Mouse (Mus musculus) granulocyte monocyte progenitor cell, adult 5-6 weeks (primary cell): ENCODE measurements around the gene Camta1. TPM values are rescaled to one million over a fixed set of nuclear protein-coding genes. Genes with fewer than 3 reads are reported as not detected.
"Not testable (repeated sequence)": the region's sequence is repeated elsewhere in the genome, so short reads cannot be mapped to it uniquely, and the experiment has no call there.

Experiments
- ATAC-seq: replicated peaks from 2 replicates; pipeline ENCODE4 v1.8.0; 2016; ENCODE audit warnings: mild to moderate bottlenecking, moderate TSS enrichment, inconsistent platforms; ENCODE audit not compliant: poor library complexity, severe bottlenecking
- total RNA-seq, 2 experiments: library from RNA; stranded (forward) in 1 of 2; stranded (reverse) in 1 of 2; fragments of 200-712, 200-1000 nt in 1 of 2; fragments of >200 nt in 1 of 2; fragmentation: Nextera tagmentation in 1 of 2; gene quantifications; 2 replicates each; pipeline ENCODE4 v1.2.3; 2014 to 2017

Gene Camta1
- total RNA-seq, 2 experiments from 2014 or later, result 31.9 to 35.5 TPM

DNA sequence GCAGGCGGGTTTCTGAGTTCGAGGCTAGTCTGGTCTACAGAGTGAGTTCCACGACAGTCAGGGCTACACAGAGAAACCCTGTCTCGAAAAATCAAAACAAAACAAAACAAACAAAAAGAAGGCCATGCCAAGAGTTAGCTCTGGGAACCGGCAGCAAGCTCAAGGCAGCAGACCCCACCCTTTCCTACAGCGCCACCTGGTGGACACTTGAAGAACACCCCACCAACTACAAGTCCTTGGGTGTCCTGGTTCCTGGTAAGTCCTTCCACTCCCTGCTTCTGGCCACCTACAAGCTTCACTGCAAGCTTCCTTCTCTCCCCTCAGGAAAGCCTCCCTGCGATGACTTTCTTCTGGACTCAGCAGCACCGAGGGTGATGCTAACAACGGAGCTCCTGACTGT lies 960.0 kb downstream of the Camta1 start:
- ATAC-seq, result peak; percentile 68

DNA sequence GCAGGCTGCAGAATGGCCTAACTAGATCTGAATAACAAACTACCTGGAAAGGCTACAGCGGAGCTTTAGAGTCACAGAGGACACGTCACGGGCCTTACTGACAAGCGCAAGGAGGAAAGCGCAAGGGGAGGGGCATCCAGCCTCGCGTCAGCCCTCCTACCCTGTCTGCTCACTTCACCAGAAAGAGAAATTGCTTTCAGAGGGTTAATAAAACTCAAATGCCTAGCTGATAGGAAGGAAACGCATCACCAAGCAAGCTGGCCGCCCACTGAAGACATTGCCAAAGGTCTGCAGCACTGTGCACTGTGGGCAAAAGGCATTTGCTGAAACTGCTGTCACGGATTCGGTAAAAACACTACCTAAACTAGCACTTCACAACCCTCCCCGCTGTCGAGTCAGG lies 961.2 kb downstream of the Camta1 start:
- ATAC-seq, result no peak

- peak; percentile 87 for ATAC-seq
Measured at GRCm38 (mm10) chr4:150898716-150899365, 962.8 kb downstream of the Camta1 start.

GRCm38 (mm10) chr4:150896896-150897624 lies 964.6 kb downstream of the Camta1 start:
- no peak for ATAC-seq

DNA sequence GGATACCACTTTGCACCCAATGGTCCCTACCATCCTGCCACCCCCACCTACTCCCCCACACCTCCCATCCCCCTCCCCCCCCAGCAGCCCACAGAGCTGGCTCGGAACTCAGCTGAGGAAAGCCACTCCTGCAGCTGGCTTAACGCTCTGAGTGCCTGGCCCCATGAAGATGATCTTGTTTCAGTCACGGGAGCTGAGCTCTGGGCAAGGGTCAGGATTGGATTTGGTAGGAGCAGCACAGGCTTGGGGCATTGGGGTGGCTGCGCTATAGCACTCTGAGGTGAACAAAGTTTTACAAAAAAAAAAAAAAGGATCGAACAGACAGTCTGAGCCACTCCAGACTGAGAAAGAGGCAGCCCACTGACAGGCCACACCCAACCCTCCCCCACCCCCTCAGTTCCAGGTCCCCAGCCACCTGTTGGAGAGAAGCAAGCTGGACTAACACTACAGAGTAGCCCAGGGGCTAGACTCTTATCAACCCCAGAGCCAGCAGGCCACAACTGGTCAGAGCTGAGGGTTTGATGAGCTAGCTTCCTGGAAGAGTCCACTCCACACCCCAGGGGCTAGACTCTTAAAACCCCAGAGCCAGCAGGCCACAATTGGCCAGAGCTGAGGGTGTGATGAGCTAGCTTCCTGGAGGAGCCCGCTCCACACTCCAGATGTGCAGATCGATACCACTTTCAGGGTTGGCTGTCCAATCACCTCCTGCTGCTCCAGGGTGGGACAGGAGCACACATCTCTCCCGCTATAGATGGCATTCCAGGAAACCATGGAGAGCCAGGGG lies 966.8 kb downstream of the Camta1 start:
- no peak for ATAC-seq

- peak; percentile 81 for ATAC-seq
Measured at GRCm38 (mm10) chr4:150891308-150891707, 970.4 kb downstream of the Camta1 start.

DNA sequence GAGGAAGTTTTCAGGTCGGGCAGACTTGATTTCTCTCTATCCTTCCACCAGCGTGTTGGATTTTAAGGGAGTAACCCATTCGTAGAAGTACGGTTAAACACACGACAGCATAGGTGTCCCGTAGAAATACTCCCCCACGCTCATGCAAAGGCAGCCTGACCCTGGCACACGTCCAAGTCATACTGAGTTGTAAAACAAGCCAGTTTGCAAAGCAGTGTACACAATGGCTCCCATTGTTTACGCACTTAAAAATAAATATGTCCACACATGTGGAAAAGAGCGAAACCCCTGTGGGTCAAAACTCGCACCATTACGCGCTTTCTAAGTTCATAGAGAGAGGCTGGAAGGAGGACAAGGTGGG lies 971.7 kb downstream of the Camta1 start:
- no peak for ATAC-seq

GRCm38 (mm10) chr4:150889273-150889954 lies 972.3 kb downstream of the Camta1 start:
- ATAC-seq, result no peak

DNA sequence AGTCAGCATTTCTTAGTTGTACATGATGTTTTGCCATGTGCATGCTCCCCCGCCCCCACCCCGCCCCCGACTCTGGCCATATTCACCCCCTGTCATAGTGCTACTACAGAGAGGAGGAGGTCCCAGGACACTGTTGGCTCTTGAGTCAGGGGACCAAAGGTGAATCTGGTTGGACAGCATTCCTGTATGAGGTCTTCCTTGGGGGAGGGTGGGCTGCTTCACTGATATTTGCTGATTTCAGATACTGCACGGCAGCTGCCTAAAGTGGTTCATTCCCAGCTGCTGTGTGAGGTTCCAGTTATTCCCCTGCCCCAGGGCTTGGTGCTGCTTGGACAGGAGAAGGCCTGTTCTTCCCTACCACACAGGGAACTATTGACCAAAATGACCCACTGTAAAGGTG lies 973.2 kb downstream of the Camta1 start:
- ATAC-seq, result no peak

GRCm38 (mm10) chr4:150887903-150888302 lies 973.8 kb downstream of the Camta1 start:
- ATAC-seq, result no peak

DNA sequence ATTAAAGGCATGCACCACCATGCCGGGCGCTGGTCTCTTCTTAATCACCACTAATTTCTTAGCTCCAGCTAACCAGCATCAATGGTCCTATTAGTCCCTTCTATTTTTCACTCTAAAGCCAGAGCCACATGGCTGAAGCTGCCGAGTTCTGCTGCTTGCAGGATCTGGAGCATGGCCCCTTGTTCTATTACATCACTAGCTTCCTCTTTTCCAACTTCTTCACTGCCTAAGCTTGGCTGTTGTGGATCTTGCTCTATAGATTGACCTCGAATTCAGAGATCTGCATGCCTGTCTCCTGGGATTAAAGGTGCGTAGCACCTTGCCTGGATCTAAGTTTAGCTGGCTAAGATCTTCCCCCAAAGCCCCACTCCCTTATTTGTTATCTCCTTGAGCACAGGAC lies 979.0 kb downstream of the Camta1 start:
- peak; percentile 59 for ATAC-seq

DNA sequence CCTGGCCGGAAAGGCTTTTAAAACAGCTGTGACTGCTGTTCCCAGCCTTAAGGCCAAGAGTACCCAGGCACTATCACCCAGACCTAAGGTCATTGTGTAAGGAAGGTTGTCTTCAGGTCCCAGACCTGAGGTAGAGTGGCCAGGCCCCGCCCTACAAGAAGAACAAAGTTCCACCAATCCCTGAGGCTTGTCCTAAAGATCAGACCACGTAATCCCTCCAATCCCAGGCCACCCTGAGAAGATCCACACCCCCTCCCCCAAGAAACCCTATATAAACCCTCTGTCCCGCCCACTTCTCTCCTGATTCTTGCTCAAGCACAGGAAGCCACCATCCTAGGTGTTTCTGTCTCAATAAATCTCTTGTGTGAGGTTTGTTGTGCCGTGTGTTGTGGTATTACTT lies 981.3 kb downstream of the Camta1 start:
- no peak for ATAC-seq

- no peak for ATAC-seq
Measured at GRCm38 (mm10) chr4:150879631-150880030, 982.0 kb downstream of the Camta1 start.

GRCm38 (mm10) chr4:150875393-150875792 lies 986.3 kb downstream of the Camta1 start:
- no peak for ATAC-seq

DNA sequence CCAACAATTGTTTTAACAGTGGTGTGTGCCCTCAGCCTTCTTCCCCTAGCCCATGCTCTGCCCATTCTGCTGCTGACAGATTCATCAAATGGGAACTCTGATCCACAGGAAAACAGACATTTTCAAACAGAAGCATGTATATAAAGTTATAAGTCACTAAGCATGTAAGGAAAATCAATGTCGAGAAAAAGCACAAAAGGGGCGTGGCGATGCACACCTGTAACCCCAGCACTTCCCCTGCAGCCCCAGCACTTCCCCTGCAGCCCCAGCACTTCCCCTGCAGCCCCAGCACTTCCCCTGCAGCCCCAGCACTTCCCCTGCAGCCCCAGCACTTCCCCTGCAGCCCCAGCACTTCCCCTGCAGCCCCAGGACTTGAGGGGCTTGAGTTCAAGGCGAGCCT lies 987.3 kb downstream of the Camta1 start:
- ATAC-seq, result not testable (repeated sequence)

- ATAC-seq, result no peak
Measured at GRCm38 (mm10) chr4:150872681-150873080, 989.0 kb downstream of the Camta1 start.

DNA sequence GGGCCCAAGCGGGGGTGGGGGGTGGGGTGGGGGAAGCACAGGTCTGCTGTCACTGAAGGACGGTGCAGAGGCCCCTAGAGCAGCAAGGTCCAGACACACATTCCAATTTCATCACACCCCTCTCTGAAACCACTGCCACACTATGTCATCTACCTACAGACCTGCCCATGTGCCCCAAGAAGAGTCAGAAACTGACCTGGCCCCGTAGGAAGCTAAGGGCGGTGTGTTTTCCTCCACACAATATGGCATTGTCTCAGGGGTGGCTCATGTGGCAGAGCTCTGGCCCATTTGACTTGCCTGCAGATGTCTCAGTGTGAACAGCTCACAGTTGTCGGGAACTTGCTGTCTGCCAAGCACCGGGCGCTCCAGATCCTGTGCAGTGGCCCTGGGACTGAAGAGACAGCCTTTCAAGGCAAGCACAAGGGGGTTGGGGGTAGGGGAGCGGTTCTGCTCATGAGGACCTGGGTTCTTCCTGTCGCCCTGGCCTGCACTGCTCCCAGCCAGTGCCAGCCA lies 989.5 kb downstream of the Camta1 start:
- ATAC-seq, result no peak

GRCm38 (mm10) chr4:150871392-150872138 lies 990.1 kb downstream of the Camta1 start:
- ATAC-seq, result no peak

GRCm38 (mm10) chr4:150870963-150871391 lies 990.7 kb downstream of the Camta1 start:
- no peak for ATAC-seq
